Mouse (Mus musculus) liver, postnatal 0 days (tissue): ENCODE measurements around the gene Ofcc1.

ENCODE experiments used
- CTCF ChIP-seq: sonication (generic); IDR thresholded peaks from 2 replicates; pipeline ENCODE4 v1.5.1; 2016; ENCODE audit warnings: antibody characterized with exemption, low read depth
- EP300 ChIP-seq: IDR thresholded peaks from 2 replicates; pipeline ENCODE4 v1.6.1; 2016; ENCODE audit warnings: antibody characterized with exemption, low read depth, mild to moderate bottlenecking

GRCm38 (mm10) chr13:40074850-40075416, 286.3 kb downstream of the Ofcc1 start:
- no peak for TF ChIP-seq CTCF
- TF ChIP-seq EP300 = no peak
